Mouse (Mus musculus) adrenal gland, postnatal 25 days (tissue): ENCODE results near the gene Pgf. TPM values are rescaled to one million over a fixed set of nuclear protein-coding genes. Genes with fewer than 3 reads are reported as not detected.

ENCODE experiments used
- DNase-seq: peaks from one replicate; pipeline ENCODE4 v3.0.0; 2021; ENCODE audit warnings: mixed read lengths
- long read RNA-seq: library from polyadenylated mRNA; stranded (forward); transcript quantifications from one replicate; pipeline ENCODE4 v2.0.0, GENCODE M21; 2021
- total RNA-seq: library from RNA; stranded (reverse); gene quantifications from 2 replicates; pipeline ENCODE4 v1.2.3, GENCODE M21; 2021

Gene Pgf
- total RNA-seq, result 1.4 and 1.8 TPM in 2 replicates
- long read RNA-seq, partial matches to known transcripts, result 0 of 1 reads
- long read RNA-seq, other reads (novel, unspliced or antisense), result 1 of 1 reads

DNA sequence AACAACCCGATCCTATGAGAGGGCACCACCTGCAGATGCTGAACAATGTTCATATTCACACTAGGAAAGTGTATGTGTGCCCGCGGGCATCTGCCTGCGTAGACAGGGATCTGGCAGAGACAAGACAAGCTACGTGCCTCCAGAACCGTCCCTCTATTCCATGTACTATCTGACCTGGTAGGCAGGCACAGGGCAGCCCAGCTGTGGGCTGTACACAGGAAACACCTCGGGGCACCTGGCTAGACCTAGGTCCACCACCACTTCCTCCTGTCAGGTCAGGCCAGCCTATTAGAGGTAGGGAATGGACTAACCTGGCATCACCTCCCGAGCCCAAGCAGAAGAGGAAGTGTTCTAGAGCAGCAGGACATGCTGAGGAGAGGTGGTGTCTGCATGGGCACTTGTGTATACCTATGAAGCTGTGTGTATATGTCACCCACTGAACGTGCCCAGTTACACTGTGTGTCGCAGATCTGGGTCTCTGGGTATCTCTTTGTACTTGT, at the start of gene Pgf:
Gene Pgf, minus strand, starts transcription at position 51 of the 500 bp plus-strand sequence.
- DNase-seq, result no peak

GRCm38 (mm10) chr12:85227227-85227626, 49.6 kb upstream of the Pgf start:
- DNase-seq, result no peak

DNA sequence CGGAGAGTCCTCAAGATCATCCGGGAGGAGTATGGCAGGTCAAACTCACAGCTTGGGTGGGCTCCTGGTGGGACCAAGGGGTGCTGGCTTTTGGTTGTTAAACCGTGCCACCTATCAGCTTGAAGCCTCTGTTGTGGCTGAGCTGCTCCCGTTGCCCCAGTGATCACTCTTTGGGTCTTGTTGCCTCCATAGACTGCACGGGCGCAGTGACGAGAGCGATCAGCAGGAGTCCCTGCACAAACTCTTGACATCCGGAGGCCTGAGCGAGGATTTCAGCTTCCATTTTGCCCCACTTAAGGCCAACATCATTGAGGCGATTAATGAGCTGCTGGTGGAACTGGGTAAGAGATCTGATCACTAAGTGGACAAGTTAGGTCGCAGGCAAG, 42.3 kb upstream of the Pgf start:
- DNase-seq, result peak; percentile 29

GRCm38 (mm10) chr12:85219236-85219904, 41.8 kb upstream of the Pgf start, which contains the start of gene Eif2b2:
Eif2b2 (plus strand) TSS chr12:85219481.
- peak; percentile 98 for DNase-seq

DNA sequence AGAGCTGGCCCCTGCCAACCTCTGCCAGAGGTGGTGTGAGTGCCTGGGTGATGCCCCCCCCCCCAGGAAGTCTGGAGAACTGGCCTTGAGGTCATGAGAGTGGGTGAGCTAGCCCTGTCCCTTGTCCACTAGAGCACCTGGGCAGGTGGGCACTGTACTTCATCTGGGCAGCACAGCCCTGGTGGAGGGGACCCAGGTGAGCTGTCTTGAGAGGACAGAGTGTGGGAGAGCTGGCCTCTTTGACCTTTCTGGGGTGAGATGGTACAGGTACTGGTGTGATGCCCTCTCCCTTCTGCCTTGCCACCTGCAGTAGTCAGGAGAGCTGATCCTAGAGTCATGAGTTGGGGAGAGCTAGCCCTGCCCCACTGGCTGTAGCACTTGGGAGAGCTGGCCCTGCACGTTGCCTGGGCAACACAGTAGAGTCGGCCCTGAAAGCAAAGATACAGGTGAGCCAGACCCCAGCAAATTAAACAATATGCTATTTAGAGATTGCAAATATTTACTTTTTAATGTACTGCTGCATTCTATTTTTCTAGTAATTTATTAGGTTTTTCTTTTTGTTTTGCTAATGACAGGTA, 40.2 kb upstream of the Pgf start:
- DNase-seq, result no peak

GRCm38 (mm10) chr12:85215031-85215430, 37.4 kb upstream of the Pgf start:
- DNase-seq, result no peak

DNA sequence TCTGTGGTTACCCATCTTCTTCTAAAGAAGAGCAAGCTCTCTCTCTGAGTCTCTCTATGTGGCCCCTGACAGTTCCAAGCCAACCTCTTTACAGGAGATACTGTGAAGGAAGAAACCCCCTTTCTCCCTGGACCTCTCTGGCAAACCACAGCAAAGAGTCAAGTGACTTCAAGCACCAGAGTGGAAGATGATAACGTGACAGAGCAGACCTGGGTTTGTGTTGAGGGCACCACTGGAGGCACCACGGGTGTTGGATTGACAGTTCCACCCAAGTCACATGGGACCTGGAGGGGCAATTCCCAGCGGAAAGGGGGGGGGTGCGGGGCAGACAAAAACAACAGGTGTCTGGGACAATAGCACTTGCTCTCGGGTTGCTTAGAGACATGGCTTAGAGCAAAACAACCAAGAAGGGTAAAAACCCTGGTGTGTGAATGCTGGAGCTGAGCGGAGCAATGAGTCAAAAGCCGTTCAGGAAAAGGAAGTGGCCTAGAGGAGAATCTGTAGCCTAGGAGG, 31.2 kb upstream of the Pgf start:
- DNase-seq, result no peak

DNA sequence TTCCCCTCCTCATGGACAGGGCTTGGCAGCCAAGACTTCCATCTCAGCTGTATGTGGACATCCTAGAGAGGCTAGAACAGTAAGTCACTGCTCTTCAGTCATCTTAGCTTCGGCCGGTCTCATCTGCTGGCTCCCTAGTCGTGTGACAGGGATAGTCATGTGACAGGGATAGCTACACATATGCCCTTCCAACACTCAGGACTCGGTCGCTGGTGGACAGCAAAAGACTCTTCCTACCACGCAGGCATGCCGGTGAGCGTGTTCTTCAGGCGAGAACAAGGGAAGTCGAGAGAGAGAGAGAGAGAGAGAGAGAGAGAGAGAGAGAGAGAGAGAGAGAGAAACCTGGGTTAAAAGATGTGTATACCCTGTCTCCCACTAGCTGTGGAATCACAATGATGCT, 27.8 kb upstream of the Pgf start:
- DNase-seq, result no peak

DNA sequence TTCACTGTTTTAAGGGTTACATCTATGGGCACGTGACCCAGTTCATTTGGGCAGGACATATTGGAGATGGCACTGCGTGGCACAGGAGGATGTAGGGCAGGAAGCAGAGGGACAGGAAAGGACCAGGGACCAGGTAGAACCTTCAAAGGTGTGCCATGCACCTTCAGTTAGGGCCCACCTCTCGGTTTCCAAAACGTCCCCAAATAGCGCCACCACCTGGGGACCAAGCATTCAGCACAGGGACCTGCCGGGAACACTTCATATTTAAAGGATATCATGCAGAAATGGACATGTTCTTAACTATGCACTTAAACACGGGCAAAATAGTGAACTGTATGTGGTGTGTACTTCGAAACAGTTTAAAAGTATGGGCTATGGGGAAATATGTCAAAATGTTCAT, 26.5 kb upstream of the Pgf start:
- DNase-seq, result no peak

DNA sequence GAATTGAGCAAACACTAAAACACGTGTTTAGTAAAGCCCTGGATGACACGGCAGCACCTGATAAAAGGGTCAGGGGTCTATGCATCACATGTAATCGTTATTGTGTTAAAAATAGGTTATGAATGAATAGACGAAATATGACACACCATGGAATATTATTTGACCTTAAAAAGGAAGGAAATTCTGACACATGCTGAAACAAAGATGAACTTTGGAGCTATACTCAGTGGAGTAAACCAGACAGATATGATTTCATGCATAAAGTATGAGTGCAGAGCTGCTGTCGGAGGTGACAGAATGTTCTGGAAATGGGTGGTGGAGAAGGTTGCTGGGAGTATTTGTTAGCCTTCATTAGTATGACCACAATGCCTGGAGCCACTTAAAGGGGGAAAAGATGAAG, 26.1 kb upstream of the Pgf start:
- DNase-seq, result no peak

DNA sequence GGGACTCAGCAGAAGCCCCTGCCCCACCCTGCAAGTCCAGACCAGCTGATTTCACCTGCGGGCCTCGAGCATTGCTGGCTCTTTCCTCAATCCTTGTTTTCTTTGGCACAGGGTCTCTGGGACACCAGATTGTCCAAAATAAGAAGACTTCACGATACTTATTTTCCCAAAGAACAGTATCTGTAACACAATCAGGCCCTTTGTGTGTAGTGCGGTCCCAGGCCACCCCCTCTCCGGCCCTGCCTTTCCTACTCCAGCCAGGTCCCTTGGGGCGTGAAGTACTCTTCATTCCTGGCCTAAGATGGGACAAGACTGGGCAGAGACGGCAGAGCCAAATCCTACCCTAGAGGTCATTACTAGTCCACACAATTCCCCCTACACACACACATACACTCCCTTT, 24.6 kb upstream of the Pgf start:
- DNase-seq, result no peak

- no peak for DNase-seq
These were observed 24.2 kb upstream of the Pgf start for GRCm38 (mm10) chr12:85201830-85202147.

DNA sequence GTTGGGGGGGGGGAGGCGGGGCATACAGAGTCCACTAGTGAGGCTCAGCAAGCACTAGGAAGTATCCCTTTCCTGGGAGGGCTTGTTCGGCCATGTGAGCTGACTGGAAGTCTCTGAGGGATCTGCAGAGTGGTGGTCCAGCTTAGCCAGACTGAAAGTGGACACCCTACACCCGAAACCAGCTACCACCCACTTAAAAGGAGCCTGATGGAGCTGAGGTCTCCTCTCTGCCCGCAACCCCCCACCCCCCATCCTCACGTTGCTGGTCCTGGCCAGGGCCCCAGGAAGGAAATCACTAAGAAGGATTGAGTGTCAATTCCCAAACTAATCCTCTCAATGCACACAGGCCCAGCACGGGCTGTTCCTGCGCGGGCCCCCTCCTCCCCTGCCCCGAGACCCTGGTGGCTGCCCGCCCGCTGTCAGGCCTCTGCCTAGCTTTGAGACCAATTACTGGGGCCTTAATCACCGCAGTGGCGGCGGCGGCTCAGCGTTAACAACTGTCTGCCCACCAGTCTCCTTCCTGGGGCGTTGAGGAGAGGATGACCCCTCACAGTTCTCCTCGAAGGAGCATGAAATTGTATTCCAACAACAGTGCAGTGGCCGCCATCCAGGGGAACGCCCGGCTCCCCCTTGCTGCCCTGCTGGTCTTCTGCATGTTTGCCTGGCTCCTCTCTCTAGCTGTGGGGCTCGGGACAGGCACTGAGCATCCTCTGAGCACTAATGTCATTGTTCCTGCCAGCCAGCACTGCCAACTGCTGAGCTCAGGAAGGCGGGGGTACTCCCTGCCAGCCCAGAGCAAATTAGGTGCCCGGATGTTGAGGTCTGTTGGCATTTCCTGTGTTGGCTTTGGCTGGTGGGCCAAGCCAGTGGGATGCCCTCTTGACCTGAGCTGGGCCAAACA, 23.6 kb upstream of the Pgf start:
- DNase-seq, result no peak

- no peak for DNase-seq
These were observed 22.4 kb upstream of the Pgf start for GRCm38 (mm10) chr12:85199954-85200353.

GRCm38 (mm10) chr12:85197936-85198335, 20.3 kb upstream of the Pgf start:
- DNase-seq, result no peak

- no peak for DNase-seq
These were observed 19.8 kb upstream of the Pgf start for GRCm38 (mm10) chr12:85197371-85197770.

DNA sequence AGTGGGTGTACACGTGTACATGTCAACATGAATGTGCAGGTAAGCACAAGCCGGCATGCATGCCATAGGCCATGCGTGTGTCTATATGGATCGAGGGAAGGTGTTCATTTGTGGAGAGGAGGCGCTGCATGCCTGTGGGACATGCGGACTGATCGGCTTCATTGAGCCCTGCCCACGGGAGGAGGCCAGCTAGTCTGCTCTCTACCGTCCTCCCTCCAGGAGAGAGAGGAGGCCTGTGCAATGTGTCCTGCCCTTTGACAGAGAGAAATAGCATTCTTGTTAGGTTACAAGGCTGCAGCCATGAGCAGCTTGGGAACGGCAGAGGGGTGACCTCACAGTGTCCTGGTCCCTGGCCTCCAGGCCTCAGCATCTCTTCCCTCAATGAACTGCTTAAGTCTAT, 18.6 kb upstream of the Pgf start:
- no peak for DNase-seq

DNA sequence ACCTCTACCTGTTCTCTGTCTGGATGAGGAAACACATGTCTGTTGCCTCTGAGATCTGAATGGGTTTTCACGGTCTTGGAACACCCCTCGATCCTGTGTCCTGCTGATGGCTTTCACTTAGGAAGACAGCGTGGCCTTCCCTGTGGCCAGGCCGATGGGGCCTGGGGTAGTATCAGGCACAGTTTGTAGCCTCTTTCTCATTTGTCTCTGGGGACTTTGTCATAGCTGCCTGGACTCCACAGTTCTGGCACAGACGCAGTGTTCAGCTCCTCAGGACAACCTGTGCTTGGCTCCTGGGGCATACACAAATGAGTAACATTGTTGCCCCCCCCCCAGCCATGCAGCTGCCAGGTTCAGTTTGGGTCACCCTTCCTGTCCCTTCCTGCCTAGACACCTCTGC, 17.5 kb upstream of the Pgf start:
- no peak for DNase-seq

- peak; percentile 69 for DNase-seq
These were observed 17.0 kb upstream of the Pgf start for GRCm38 (mm10) chr12:85194623-85195018.

DNA sequence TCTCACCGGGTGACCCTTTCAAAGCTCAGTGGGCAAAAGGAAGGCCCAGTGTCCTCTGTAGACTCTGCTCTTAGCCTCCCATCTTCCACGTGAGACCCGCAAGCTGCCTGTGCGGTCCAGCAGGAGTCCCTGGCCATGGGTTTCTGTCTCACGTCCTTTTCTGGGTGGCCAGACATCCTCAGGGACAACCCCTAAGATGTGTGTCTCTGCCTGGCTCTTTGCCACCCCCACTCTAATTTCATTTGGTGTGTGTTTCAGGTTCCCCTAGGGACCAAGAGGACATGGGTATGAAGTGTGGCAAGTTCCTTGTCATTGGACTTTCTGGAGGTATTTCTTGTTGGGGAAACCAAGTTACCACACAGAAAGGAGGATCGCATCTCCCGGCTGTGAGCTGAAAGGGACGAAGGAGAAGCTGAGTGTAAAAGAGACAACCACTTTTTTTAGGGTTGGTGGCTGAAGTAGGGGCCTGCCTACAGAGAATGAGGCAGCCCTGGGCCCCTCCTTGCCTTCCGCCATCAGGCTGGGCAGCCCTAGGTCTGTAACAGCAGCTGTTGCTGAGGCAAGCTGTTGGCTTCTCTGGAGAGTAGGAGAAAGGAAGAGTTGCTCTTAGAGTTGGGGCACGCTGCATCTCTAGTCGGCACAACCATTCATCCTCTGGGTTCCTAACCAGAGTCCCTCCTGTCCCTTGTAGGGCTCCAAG, 16.5 kb upstream of the Pgf start:
- no peak for DNase-seq

DNA sequence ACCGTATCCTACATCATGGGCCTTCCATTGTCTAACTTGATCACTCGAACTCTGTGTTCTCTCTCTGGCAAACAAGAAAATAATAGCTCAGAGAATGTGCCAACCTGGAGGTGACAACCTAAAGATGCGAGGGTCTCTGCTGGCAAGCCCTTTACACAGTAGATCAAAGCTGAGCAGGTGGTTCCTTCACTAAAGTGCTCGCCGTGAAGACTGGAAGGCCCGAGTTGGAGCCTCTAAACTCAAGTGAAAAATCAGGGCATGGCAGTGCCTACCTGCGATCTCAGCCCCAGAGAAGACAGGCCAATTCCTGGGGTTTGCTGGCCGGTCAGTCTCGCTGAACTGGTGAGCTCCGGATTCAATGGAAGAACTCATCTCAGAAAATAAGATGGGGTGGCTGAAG, 15.6 kb upstream of the Pgf start:
- no peak for DNase-seq

DNA sequence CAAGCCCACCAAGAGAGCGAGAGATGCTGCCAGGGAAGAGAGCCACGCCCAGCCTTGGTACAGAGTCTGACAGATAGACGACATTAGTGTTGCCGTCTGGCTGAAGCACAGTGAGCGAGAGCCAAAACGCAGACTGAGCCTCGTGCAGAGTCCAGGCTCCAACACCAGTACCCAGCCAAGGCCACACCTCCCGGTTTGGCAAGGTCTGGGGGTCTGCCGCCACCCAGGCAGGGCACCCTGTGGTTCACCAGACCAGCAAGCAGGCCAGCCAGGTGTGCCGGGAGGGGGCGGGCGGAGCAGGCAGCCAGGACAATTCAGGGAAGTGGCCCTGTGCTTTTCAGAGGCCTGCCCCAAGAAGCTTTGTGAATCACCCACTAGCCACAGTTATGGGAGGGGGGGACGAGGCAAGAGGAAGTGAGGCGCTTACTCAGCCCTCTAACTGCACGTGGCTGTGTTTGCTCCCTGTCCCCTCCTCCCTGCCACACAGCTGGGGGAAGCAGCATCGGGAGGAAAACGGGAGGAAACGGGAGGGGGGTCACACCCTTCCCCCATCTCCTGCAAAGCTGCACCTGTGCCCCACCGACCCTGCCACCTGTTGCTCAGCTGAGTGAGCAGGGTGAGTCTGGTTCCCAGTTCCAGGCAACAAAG, 15.0 kb upstream of the Pgf start:
- no peak for DNase-seq
